Mouse (Mus musculus) C2C12 (cell line): ENCODE data around the gene Rgs9.

Experiments used
- CEBPB ChIP-seq: IDR thresholded peaks from one replicate; pipeline ENCODE4 v1.6.1; 2011; ENCODE audit warnings: low read depth, mild to moderate bottlenecking, control low read depth, moderate library complexity
- CTCF ChIP-seq: IDR thresholded peaks from one replicate; pipeline ENCODE4 v1.5.1; 2011; ENCODE audit not compliant: control insufficient read depth, insufficient read depth, insufficient read length
- MAX ChIP-seq: IDR thresholded peaks from one replicate; pipeline ENCODE4 v1.6.1; 2011; ENCODE audit warnings: mild to moderate bottlenecking, control low read depth
- MYOD1 ChIP-seq: IDR thresholded peaks from one replicate; pipeline ENCODE4 v1.6.1; 2011; ENCODE audit warnings: low read depth; ENCODE audit not compliant: control insufficient read depth, insufficient read length
- MYOG ChIP-seq: IDR thresholded peaks from one replicate; pipeline ENCODE4 v1.6.1; 2011; ENCODE audit not compliant: control insufficient read depth, insufficient read length; ENCODE audit errors: extremely low read depth
- USF1 ChIP-seq: IDR thresholded peaks from one replicate; pipeline ENCODE4 v1.6.1; 2011; ENCODE audit warnings: low read depth, mild to moderate bottlenecking, control low read depth, moderate library complexity

- TF ChIP-seq CTCF (no peak), USF1 (no peak), CEBPB (no peak), MYOG (no peak), MAX (no peak), MYOD1 (no peak)
Measured at GRCm38 (mm10) chr11:109227139-109227538, 70.8 kb downstream of the Rgs9 start.
